ENCODE assay signal across 8 mouse cellular contexts in genomic region chr3:95135023-95135422, GRCm38 (mm10). TPM values are rescaled to one million over a fixed set of nuclear protein-coding genes. Genes with fewer than 3 reads are reported as not detected.
DNase-seq lines count a peak whose midpoint lies in the region; ATAC-seq and TF ChIP-seq lines count a peak whose summit lies in the region.

No protein-coding gene starts in this region.

- 0 out of 2 replicates have a peak overlapping the region, but pooled peaks have one; percentile 14 for H3K4me3 ChIP-seq in ES-Bruce4 (ENCODE audit: low read depth, low read length)
- H3K4me3 ChIP-seq in embryonic facial prominence, embryonic 13.5 days: peak overlapping the region; percentile 41
- H3K4me3 ChIP-seq in heart, embryonic 16.5 days (ENCODE audit: low read length): peak overlapping the region; percentile 49

- ATAC-seq in embryonic facial prominence, embryonic 13.5 days (ENCODE audit: insufficient number of reproducible peaks, insufficient read depth, low FRiP score, low TSS enrichment, low read depth): no peak
- ATAC-seq in heart, embryonic 16.5 days (replicated peaks; ENCODE audit: extremely low read depth, insufficient read depth, low FRiP score): no peak
- ATAC-seq in megakaryocyte-erythroid progenitor cell, adult 5-6 weeks (replicated peaks; ENCODE audit: low FRiP score, low TSS enrichment, poor library complexity, severe bottlenecking): no peak; the same call in 1 of the 2 replicates

- no peaks in the 10 kb centered on the region; the same call in 1 of the 2 replicates for H3K36me3 ChIP-seq in ES-Bruce4 (ENCODE audit: control insufficient read depth, insufficient read depth, low read length, poor library complexity, severe bottlenecking)
- H3K36me3 ChIP-seq in embryonic facial prominence, embryonic 13.5 days: peaks cover 26% of the 10 kb centered on the region
- H3K36me3 ChIP-seq in heart, embryonic 16.5 days (ENCODE audit: control insufficient read depth, insufficient read depth): peaks cover 3% of the 10 kb centered on the region; the same call in 1 of the 2 replicates

- no peak overlapping the region for H3K27ac ChIP-seq in ES-Bruce4 (ENCODE audit: insufficient read depth, low read length)
- no peak overlapping the region for H3K27ac ChIP-seq in embryonic facial prominence, embryonic 13.5 days
- no peak overlapping the region for H3K27ac ChIP-seq in heart, embryonic 16.5 days (ENCODE audit: low read length)

- H3K9ac ChIP-seq in ES-Bruce4 (ENCODE audit: low read depth, poor library complexity, severe bottlenecking): no peak overlapping the region
- H3K9ac ChIP-seq in embryonic facial prominence, embryonic 13.5 days: peak overlapping the region; percentile 51
- peak overlapping the region; percentile 59 for H3K9ac ChIP-seq in heart, embryonic 16.5 days (ENCODE audit: low read length)

- peaks cover 2% of the 10 kb centered on the region for H3K4me1 ChIP-seq in ES-Bruce4 (ENCODE audit: control insufficient read depth, insufficient read depth, low read length)
- peaks cover 20% of the 10 kb centered on the region for H3K4me1 ChIP-seq in embryonic facial prominence, embryonic 13.5 days
- H3K4me1 ChIP-seq in heart, embryonic 16.5 days (ENCODE audit: control insufficient read depth, insufficient read depth, low read length): peaks cover 13% of the 10 kb centered on the region

- TF ChIP-seq CTCF in ES-Bruce4 (IDR thresholded peaks at IDR 0.05; ENCODE audit: low read depth, low read length): no peak

- peak; percentile 91 for DNase-seq in ZHBTc4 (ENCODE audit: low read depth, low spot score)
- peak; percentile 84 for DNase-seq in kidney, postnatal 10 days
- DNase-seq in lung, postnatal 10 days: peak; percentile 81
- peak; percentile 30 for DNase-seq in spleen, adult 12 weeks (ENCODE audit: low spot score)

- H3K9me3 ChIP-seq in ES-Bruce4 (replicated peaks; ENCODE audit: control insufficient read depth, insufficient read depth, low read length, poor library complexity, severe bottlenecking): no peaks in the 10 kb centered on the region
- H3K9me3 ChIP-seq in embryonic facial prominence, embryonic 13.5 days: no peaks in the 10 kb centered on the region
- H3K9me3 ChIP-seq in heart, embryonic 16.5 days (replicated peaks; ENCODE audit: control insufficient read depth, low read length): no peaks in the 10 kb centered on the region

- no peaks in the 10 kb centered on the region for H3K27me3 ChIP-seq in ES-Bruce4 (ENCODE audit: control insufficient read depth, insufficient read depth, low read length, poor library complexity, severe bottlenecking)
- H3K27me3 ChIP-seq in embryonic facial prominence, embryonic 13.5 days: no peaks in the 10 kb centered on the region
- H3K27me3 ChIP-seq in heart, embryonic 16.5 days (ENCODE audit: control insufficient read depth, insufficient read depth, low read length): no peaks in the 10 kb centered on the region

- no peak for TF ChIP-seq EP300 in ES-Bruce4 (IDR thresholded peaks at IDR 0.05; ENCODE audit: insufficient read depth, low read depth, low read length)

- no peak for TF ChIP-seq POLR2A in ES-Bruce4 (IDR thresholded peaks at IDR 0.05; ENCODE audit: insufficient read depth, low read length)

- H3K4me2 ChIP-seq in embryonic facial prominence, embryonic 13.5 days: peak overlapping the region; percentile 65
- peak overlapping the region; percentile 69 for H3K4me2 ChIP-seq in heart, embryonic 16.5 days (ENCODE audit: low read depth, low read length)

- 30% methylated on average over 6 of the region's 6 CpGs for WGBS in embryonic facial prominence, embryonic 13.5 days
- 12% methylated on average over 6 of the region's 6 CpGs for WGBS in heart, embryonic 16.5 days

RNA-seq across cellular contexts. Expression of gene Lysmd1, which starts 1.1 kb away (rescaled TPM):
- polyA plus RNA-seq in ES-Bruce4 (2011; ENCODE audit: insufficient read depth, insufficient read length, low read depth, missing spikeins): 4.0 and 5.7 TPM in 2 replicates
- 17.0 and 19.3 TPM in 2 replicates for polyA plus RNA-seq in embryonic facial prominence, embryonic 13.5 days (2015; fragmentation: Nextera tagmentation; extraction: Ambion mirVana)
- polyA plus RNA-seq in heart, embryonic 16.5 days (2015; fragmentation: Nextera tagmentation; extraction: Ambion mirVana): 9.7 and 11.3 TPM in 2 replicates
- total RNA-seq in megakaryocyte-erythroid progenitor cell, adult 5-6 weeks (2014; fragmentation: Nextera tagmentation): 5.4 and 6.9 TPM in 2 replicates
- 6.2 and 7.2 TPM in 2 replicates for total RNA-seq in megakaryocyte-erythroid progenitor cell, adult 5-6 weeks (2017)

RNA-seq across cellular contexts. Expression of gene Scnm1, which starts 1.2 kb away (rescaled TPM):
- 48.5 and 52.1 TPM in 2 replicates for polyA plus RNA-seq in ES-Bruce4 (2011; ENCODE audit: insufficient read depth, insufficient read length, low read depth, missing spikeins)
- polyA plus RNA-seq in embryonic facial prominence, embryonic 13.5 days (2015; fragmentation: Nextera tagmentation; extraction: Ambion mirVana): 75.2 and 81.8 TPM in 2 replicates
- polyA plus RNA-seq in heart, embryonic 16.5 days (2015; fragmentation: Nextera tagmentation; extraction: Ambion mirVana): 54.1 and 59.2 TPM in 2 replicates
- 59.1 and 86.0 TPM in 2 replicates for total RNA-seq in megakaryocyte-erythroid progenitor cell, adult 5-6 weeks (2014; fragmentation: Nextera tagmentation)
- 94.4 and 114 TPM in 2 replicates for total RNA-seq in megakaryocyte-erythroid progenitor cell, adult 5-6 weeks (2017)

RNA-seq across cellular contexts. Expression of gene Tnfaip8l2, which starts 7.1 kb away (rescaled TPM):
- polyA plus RNA-seq in ES-Bruce4 (2011; ENCODE audit: insufficient read depth, insufficient read length, low read depth, missing spikeins): not detected in 2 replicates
- 2.7 and 4.7 TPM in 2 replicates for polyA plus RNA-seq in embryonic facial prominence, embryonic 13.5 days (2015; fragmentation: Nextera tagmentation; extraction: Ambion mirVana)
- polyA plus RNA-seq in heart, embryonic 16.5 days (2015; fragmentation: Nextera tagmentation; extraction: Ambion mirVana): 3.9 and 4.4 TPM in 2 replicates
- 3.3 and 8.1 TPM in 2 replicates for total RNA-seq in megakaryocyte-erythroid progenitor cell, adult 5-6 weeks (2014; fragmentation: Nextera tagmentation)
- total RNA-seq in megakaryocyte-erythroid progenitor cell, adult 5-6 weeks (2017): 3.1 and 6.7 TPM in 2 replicates

RNA-seq across cellular contexts. Expression of gene Tmod4, which starts 10.7 kb away (rescaled TPM):
- polyA plus RNA-seq in ES-Bruce4 (2011; ENCODE audit: insufficient read depth, insufficient read length, low read depth, missing spikeins): 0.90 TPM in 1 of 2 replicates, not detected in the other
- polyA plus RNA-seq in embryonic facial prominence, embryonic 13.5 days (2015; fragmentation: Nextera tagmentation; extraction: Ambion mirVana): 0.65 and 0.69 TPM in 2 replicates
- polyA plus RNA-seq in heart, embryonic 16.5 days (2015; fragmentation: Nextera tagmentation; extraction: Ambion mirVana): 1.9 TPM in 2 replicates
- total RNA-seq in megakaryocyte-erythroid progenitor cell, adult 5-6 weeks (2014; fragmentation: Nextera tagmentation): 2.4 and 5.1 TPM in 2 replicates
- 0.99 and 2.9 TPM in 2 replicates for total RNA-seq in megakaryocyte-erythroid progenitor cell, adult 5-6 weeks (2017)

RNA-seq across cellular contexts. Expression of gene Vps72, which starts 24.2 kb away (rescaled TPM):
- 78.0 and 83.5 TPM in 2 replicates for polyA plus RNA-seq in ES-Bruce4 (2011; ENCODE audit: insufficient read depth, insufficient read length, low read depth, missing spikeins)
- polyA plus RNA-seq in embryonic facial prominence, embryonic 13.5 days (2015; fragmentation: Nextera tagmentation; extraction: Ambion mirVana): 185 and 213 TPM in 2 replicates
- 92.5 and 96.6 TPM in 2 replicates for polyA plus RNA-seq in heart, embryonic 16.5 days (2015; fragmentation: Nextera tagmentation; extraction: Ambion mirVana)
- total RNA-seq in megakaryocyte-erythroid progenitor cell, adult 5-6 weeks (2014; fragmentation: Nextera tagmentation): 62.9 and 64.1 TPM in 2 replicates
- 105 and 121 TPM in 2 replicates for total RNA-seq in megakaryocyte-erythroid progenitor cell, adult 5-6 weeks (2017)

Comparison
In these comparisons a context has a peak if more than half of its experiments do, and no peak if none do; other contexts are left out.
1. DNase-seq: peak in every context shown above with its lines; median percentile 91 in ZHBTc4; 84 in kidney, postnatal 10 days; 81 in lung, postnatal 10 days; 30 in spleen, adult 12 weeks.